Mouse (Mus musculus) T-cell, adult 2 months (primary cell): Measurements from ENCODE around the gene Tdpoz4.
"Not testable (repeated sequence)": the region's sequence is repeated elsewhere in the genome, so short reads cannot be mapped to it uniquely, and the experiment has no call there.

ENCODE experiments used
- DNase-seq: peaks from one replicate; pipeline ENCODE4 v3.0.0; 2022; ENCODE audit warnings: low spot score

Gene Tdpoz4

GRCm38 (mm10) chr3:93796098-93796497 lies at the start of gene Tdpoz4:
Tdpoz4 (plus strand) TSS chr3:93796398.
- DNase-seq, result not testable (repeated sequence)

- DNase-seq, result not testable (repeated sequence)
These were observed 42.2 kb upstream of the Tdpoz4 start for GRCm38 (mm10) chr3:93754022-93754421.

GRCm38 (mm10) chr3:93772700-93773099 lies 23.5 kb upstream of the Tdpoz4 start, which contains the start of gene Gm5773:
Gm5773 (plus strand) TSS chr3:93773000.
- not testable (repeated sequence) for DNase-seq

DNA sequence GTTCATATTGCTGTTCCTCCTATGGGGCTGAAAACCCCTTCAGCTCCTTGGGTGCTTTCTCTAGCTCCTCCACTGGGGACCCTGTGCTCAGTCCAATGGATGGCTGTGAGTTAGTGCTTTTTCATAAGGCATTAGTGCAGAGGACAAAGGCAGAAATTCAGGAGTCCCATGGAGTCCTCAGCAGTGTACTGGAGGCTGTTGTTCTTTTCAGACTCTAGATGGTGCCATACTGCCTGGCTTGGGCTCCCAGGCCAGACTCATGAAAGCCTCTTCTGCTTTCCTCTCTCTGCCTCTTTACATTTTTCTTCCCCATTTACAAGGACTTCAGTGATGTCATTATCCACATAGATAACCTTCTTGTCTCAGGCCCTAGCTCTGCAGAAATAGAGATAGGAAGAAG lies 17.1 kb downstream of the Tdpoz4 start:
- DNase-seq, result not testable (repeated sequence)

- not testable (repeated sequence) for DNase-seq
These were observed 29.5 kb downstream of the Tdpoz4 start, which contains the start of gene Tdpoz3 for GRCm38 (mm10) chr3:93825720-93826119. Tdpoz3 (plus strand) TSS chr3:93826020.
